Mouse (Mus musculus) left cerebral cortex, adult 9 months (tissue): ENCODE measurements around the gene Rgs12.

Experiments used
- DNase-seq, 2 experiments: peaks; one replicate each; pipeline ENCODE4 v3.0.0; 2022; ENCODE audit warnings: low spot score in 2 of 2

Gene Rgs12

GRCm38 (mm10) chr5:34948861-34949760 lies at the start of gene Rgs12:
TSS of gene Rgs12 (plus strand) at chr5:34949445.
- peak in 1 of 2 experiments; percentile 31 for DNase-seq

GRCm38 (mm10) chr5:34899787-34900469 lies 49.3 kb upstream of the Rgs12 start:
- no peak for DNase-seq

GRCm38 (mm10) chr5:34902371-34902770 lies 46.9 kb upstream of the Rgs12 start:
- no peak for DNase-seq

- DNase-seq: peak in 1 of 2 experiments; percentile 32
Observed at GRCm38 (mm10) chr5:34902811-34903385, 46.3 kb upstream of the Rgs12 start.

DNA sequence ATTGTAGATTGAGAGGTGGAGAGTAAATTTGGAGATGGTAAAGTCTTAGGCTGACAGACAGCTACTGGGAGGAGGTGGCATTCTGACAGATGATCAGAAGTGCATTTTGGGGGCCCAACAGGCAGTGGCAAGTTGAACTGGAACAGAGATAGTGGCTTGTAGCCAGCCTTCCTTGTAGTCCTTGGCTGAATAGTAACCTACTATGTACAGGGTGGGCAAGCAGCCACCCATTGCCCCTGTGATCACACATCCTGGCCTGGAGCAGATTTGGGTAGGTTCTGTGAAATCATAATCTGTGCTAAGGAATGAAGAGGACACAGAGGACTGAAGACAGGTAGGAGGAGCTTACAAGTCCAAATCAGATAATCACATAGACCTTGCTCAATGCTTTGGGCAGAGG lies 44.8 kb upstream of the Rgs12 start:
- DNase-seq: no peak

DNA sequence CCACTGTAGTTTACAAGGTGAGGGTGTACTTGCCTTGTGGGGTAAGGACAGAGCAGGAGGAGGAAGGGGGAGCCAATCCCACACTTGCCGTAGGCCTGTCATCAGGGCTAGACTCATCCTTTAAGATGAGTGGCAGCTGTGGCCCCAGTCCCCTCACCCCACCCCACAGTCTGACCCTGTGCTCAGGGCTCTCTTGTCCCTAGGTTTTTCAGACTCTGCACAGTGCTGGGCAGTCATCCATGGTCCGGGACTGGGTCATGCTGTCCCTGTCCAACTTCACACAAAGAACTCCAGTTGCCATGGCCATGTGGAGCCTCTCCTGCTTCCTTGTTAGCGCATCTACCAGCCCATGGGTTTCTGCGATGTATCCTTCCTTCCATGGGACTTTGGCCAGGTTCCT lies 42.0 kb upstream of the Rgs12 start:
- DNase-seq: no peak

DNA sequence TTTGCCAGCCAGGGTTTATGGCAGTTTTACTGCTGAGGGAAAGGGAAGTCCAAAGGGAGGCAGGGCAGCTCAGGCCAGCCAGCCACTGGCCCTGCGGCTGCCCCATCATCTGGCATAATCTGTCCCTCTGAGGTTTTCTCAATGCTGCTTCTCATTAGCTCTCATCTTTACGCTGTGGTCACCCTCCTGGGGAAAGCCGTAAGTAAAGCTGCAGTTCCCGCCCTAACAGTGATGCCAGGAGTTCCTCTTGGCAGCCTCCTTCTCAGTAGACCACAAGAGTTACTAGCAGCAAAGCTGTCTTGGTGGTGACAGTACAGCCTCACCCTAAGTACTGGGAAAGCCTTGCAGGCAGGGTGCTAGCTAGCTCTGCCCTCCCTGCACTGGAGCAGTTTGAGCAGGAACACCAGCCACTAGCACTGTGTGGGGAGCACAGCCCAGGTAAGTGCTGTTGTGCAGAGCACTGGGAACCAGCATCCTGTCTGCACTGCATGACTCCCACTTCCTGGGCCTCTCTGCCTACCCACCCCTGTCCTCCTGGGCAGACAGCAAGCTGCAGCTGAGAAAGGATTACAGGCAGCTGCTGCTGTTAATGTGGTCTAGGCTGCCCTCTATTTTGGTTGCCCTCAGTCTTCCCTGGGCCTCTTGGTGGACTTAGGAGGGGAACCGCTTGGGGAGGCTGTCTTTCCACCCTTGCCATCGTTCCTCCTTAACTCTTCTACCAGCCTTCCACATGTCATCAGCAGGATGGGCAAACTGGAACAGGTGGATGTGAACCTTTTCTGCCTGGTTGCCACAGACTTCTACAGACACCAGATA lies 41.1 kb upstream of the Rgs12 start, which contains the start of gene Msantd1:
TSS of gene Msantd1 (plus strand) at position 103 of the 816 bp plus-strand sequence.
- DNase-seq: no peak

- DNase-seq: no peak
Observed at GRCm38 (mm10) chr5:34908726-34909633, 40.3 kb upstream of the Rgs12 start.

DNA sequence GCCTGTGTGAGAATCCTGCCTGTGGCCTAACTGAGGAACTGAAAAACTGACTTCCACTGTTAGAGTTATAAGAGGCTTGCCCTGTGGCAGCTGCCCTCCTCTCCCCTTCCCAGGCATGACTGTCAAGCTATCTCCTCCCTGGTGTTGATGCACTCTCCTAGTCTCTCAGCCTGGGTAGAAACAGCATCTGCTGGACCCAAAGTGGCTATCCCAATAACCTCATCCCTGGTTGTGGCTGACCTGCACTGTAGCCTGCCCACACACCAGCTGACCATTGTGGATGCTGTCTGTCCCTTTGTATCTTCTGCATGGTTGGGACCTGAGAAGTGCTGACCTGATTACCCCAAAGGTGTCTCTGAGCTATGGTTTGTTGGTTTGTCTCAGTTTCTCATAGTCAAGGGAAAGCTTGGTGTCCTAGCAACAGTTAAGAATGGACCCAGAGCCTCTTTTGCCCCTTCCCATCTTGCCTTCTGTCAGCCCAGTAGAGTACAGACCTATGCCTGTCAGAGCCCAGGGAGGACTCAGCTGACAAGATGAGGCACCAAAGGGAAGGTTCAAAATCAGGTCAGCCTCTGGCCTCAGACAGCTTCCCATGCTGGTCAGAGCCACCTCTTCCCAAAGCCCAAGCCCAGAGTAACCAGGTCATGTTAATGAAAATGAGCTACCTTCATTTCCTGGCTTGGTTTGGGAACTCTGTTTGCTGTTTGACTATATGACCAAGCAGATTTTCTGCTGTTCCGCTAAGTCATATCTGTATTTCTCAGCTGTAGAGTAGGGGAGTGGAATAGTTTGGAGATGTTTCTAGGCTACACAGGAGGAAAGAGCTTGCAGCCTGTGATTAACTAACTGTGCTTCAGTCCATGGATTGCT lies 39.4 kb upstream of the Rgs12 start:
- no peak for DNase-seq

DNA sequence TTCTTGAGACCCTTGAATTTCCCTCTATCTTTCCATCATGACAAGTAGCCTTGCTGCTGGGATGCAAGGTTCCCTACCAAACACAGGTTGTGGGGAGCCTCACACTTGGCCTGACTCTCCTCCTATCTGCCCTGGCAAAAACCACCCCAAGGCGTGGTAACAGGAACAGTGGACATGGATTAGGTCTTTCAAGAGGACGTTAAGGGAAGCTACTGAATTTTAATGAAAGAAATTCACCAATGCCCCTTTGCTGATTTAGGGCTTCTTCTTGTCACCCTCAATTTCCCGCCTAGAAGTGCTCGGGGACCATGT lies 38.8 kb upstream of the Rgs12 start:
- DNase-seq: no peak

DNA sequence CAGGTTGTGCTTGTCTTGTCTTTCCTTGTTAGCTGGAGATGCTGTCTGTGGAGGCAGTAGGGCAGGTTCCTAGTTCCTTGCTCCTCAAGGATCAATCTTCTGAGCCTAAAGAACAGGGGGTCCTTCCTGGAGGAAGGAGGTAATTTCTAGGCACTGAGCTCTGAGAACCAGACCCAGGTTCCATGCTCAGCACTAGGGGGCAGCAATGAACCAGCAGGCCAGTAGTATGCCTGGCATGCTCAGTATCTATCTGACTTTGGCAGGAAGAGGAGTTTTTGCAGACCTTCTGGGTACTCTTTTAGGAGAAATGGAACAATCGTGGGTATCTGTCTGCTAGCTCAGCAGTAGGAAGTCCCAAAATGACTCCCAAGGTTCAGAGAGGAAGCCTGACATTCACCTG lies 33.4 kb upstream of the Rgs12 start:
- DNase-seq: peak in 1 of 2 experiments; percentile 80

GRCm38 (mm10) chr5:34917234-34917655 lies 32.0 kb upstream of the Rgs12 start:
- peak; percentile 28 to 39 for DNase-seq

DNA sequence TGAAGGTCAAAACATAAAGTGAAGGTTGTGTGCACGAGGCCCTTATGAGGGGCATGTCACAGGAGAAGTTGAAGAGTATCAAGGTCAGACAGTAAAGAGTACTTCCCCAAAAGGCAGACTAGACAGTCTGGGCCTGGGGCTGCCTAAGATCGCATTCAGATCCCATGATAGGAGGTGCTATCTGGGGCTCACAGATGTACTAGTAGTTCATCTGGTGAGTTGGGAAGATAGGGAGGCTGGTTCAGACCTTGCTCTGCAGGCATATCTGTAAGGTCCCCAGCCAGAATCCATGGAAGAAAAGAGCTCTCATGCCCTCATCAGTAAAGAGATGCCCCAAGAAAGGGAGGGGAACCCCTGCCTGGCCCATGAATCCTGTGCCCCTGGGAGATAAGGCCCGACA lies 30.5 kb upstream of the Rgs12 start:
- no peak for DNase-seq

GRCm38 (mm10) chr5:34922531-34922930 lies 26.7 kb upstream of the Rgs12 start:
- no peak for DNase-seq

- no peak for DNase-seq
Observed at GRCm38 (mm10) chr5:34923920-34924319, 25.3 kb upstream of the Rgs12 start.

DNA sequence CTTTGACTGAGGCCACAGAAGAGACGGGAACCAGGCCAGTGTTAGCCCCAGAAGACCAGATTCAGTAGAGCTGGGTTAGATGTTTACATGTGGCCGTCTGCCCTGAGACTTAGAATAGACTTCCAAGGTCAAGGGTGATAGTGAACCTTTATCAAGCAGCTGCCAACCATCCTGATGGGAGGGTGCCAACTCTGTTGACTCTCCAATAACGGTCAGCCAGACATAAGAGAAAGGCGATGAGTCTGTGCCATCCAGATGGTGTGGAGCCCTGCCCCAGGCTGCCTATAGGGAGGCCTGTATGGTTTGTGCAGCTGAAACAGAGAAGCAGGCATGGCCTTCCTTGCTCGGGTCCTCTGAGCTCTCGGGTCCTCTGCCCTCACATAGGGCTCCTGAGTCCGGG lies 24.7 kb upstream of the Rgs12 start:
- DNase-seq: no peak

GRCm38 (mm10) chr5:34927648-34928047 lies 21.6 kb upstream of the Rgs12 start:
- DNase-seq: no peak

DNA sequence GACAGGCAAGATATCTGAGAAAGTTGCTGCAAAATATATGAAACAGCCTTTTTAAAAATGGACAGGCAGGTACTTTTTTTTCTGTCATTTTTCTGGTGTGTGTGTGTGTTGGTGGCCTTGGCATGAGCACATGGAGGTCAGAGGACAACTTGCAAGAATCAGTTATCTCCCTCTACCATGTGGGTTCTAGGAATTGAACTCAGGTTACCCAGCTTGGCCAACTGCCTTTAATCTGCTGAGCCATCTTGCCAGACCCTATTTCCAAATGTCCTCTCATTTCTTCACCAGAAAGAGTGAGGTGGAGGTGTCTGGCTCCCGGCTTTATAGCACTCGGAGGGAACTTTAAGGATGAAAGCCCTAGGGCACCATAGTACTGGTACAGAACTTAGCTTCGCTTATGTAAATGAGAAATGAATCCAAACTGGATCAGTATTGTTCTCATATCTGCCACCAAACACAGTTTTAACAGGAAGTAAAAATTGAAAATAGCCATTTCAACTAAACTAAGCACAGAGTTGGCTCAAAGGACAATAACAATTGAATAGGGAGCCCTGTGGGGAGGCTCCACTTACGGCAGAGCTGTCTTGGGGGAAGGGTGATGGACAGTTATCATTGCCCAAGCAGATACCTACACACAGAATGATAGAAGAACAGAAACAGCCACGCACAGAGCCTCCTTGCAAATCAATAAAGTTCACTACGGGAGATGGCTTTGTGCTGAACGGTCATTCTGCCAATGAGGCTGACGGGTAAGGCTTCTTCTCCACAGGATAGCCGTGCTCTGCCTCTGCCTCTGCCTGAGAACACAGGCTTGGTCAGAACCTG lies 18.9 kb upstream of the Rgs12 start:
- no peak for DNase-seq

GRCm38 (mm10) chr5:34931091-34931490 lies 18.2 kb upstream of the Rgs12 start:
- DNase-seq: no peak
